Mouse (Mus musculus): ENCODE measurements around the gene Il1f9.
"Not testable (repeated sequence)": the region's sequence is repeated elsewhere in the genome, so short reads cannot be mapped to it uniquely, and the experiment has no call there.

Il1f9 gene

DNA sequence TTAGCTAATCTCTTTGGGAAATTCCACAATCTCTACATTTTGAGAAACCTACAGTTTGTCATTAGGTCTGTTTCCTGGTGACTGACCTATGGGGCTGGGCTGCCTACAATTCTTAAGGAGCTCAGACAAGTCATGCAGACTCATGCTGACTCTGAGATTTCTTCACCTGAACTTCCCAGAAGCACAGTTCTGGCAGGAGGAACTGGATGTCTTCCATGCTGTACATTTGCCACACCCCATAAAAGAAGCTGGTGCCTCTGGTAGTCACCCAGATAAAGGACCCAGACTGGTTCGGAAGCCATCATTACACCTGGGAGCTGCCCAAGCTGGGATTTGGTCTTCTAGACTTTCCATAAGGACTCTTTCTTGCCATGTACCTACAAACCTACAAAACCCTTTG, at the start of gene Il1f9:
Gene Il1f9 (plus strand): TSS at position 301 of the 400 bp plus-strand sequence.
- DNase-seq (ENCODE audit: extremely low read depth, low read depth) = no peak

DNA sequence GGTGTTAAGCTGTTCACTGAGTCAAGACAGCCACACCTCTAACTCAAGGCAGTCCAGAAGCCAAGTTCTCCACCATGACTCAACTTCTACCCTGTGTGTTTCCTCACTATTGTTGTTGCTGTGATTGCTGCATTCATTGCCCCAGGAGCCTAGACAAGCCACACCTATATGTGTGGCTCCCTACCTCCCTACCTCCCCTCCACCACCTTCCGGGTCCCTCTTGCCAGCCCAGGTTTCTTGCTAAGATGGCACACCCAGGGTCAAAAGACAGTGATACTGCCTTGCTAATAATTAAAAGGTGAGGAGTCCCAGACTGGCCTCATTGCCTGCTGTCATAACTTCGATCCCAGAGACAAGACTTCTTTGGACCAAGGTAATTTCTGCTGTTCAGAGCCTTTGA, 33.4 kb upstream of the Il1f9 start, which contains the start of gene Il1f8:
Gene Il1f8 (plus strand): TSS at position 301 of the 400 bp plus-strand sequence.
- no peak for DNase-seq (ENCODE audit: extremely low read depth, low read depth)

- not testable (repeated sequence) for DNase-seq (ENCODE audit: extremely low read depth, low read depth)
Observed at GRCm38 (mm10) chr2:24181683-24182331, 4.5 kb upstream of the Il1f9 start.

GRCm38 (mm10) chr2:24182423-24183147, 3.7 kb upstream of the Il1f9 start:
- DNase-seq (ENCODE audit: extremely low read depth, low read depth) = not testable (repeated sequence)

- not testable (repeated sequence) for DNase-seq (ENCODE audit: extremely low read depth, low read depth)
Observed at GRCm38 (mm10) chr2:24184092-24184491, 2.2 kb upstream of the Il1f9 start.

DNA sequence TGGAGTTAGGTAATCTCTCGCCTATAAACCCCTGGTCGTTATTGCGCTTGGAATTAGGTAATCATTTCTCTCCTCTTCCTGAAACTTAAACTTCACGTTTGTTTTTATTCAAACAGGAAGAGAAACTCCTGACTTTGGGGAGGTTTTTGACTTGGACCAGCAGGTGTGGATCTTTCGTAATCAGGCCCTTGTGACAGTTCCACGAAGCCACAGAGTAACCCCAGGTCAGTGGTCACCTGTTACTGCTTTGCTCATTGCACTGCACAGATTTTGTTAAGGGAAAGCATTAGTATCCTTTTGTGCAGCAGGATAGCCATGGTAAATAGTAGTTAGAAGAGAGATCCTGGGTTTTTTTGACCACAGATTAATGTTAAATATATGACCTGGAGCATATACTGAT, 1.3 kb downstream of the Il1f9 start:
- no peak for DNase-seq (ENCODE audit: extremely low read depth, low read depth)

DNA sequence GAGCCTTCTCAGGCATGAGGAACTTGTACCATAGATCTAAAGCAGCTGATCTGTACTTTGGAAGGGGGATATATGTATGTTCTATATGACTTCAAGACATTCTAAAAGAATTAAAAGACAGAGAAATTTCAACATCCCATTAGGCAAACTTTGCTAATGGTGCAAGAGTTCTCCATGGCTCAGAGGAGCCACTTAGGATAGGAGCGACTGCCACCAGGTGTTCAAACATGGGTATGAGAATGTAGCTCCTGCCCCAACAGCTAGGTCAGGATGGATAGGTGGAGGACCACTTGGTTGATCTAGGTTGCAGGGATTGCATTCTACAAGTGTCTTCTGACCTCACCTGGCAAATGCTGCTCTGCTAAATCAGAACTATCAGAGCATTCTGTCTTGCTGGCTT, 1.9 kb downstream of the Il1f9 start:
- DNase-seq (ENCODE audit: extremely low read depth, low read depth) = no peak

DNA sequence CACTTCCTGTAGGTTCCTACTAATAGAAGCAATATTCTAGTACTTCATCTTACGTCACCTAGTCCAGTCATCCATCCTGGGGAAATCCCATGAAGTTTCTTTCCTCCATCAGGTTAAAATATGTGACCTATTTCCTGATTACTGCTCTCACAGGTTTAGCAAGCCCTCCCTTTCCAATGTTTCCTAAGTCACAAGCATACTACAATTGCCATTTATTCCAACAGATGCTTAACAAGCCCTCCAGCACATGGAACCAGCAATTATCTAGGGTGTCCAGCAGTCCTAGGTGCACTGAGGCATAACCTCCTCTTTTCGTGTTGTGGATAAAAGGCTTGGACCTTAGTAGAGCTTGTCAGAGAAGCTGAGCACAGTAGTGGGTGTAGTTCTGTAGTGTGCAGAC, 28.8 kb downstream of the Il1f9 start, which contains the start of gene Il1f6:
Gene Il1f6 (plus strand): TSS at position 301 of the 400 bp plus-strand sequence.
- DNase-seq (ENCODE audit: extremely low read depth, low read depth) = no peak

DNA sequence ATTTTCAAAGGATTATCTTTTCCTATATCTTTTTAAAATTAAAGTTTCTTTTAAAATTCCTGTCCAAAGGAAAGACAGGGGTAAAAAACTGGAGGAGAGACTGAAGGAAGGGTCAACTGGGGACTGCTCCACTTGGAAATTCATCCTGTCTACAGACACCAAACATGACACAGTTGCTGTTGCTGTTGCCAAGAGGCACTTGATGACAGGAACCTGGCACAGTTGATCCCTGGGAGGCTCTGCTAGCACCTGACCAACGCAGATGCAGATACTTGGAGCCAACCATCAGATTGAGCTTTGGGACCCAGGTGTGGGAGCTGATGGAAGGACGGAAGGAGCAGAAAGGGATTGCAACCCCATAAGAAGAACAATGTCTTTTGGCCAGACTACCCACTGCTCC, 40.9 kb downstream of the Il1f9 start:
- DNase-seq (ENCODE audit: extremely low read depth, low read depth) = no peak
